Mouse (Mus musculus): ENCODE data around the gene Eif3k.

DNA sequence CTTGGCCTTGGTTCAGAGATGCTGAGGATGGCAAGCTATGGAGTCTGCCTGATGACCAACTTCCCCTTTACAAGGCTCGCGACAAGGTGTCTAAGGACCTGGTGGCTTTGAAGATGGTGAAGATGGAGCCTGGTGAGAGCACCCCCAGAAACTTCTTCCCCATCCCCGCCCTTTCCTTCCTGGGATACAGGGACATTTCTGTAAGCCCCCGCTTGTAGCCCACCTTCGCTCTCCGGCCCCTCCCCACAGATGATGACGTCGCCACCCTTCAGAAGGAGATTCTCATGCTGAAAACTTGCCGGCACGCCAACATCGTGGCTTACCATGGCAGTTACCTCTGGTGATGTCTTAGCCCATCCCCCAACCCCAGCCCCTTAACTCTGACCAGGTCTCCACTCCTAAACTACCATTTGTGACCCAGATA is 1.5 kb upstream of the Eif3k start:
- TF ChIP-seq CTCF (IDR thresholded peaks at IDR 0.05; ENCODE audit: borderline replicate concordance, insufficient read depth, low read length) (no peak), POLR2A (IDR thresholded peaks at IDR 0.05; ENCODE audit: low read depth, low read length) (no peak)

All from embryonic fibroblast, embryonic 13.5 days (primary cell).